Mouse (Mus musculus): ENCODE measurements around the gene Sfrp2. TPM values are rescaled to one million over a fixed set of nuclear protein-coding genes. Genes with fewer than 3 reads are reported as not detected.
A peak's percentile ranks its signal among the peaks of the same experiment; 100 is the strongest.

The Sfrp2 gene
- polyA plus RNA-seq, 1 experiment from 2014 or later, result 83.2 TPM

GRCm38 (mm10) chr3:83747895-83748294 lies 18.2 kb upstream of the Sfrp2 start:
- WGBS, result 83% methylated on average over 5 of the region's 5 CpGs
- H3K4me3 ChIP-seq (ENCODE audit: low read length), result no peak overlapping the region
- no peak for ATAC-seq (ENCODE audit: low read depth)
- H3K27ac ChIP-seq (ENCODE audit: low read length), result no peak overlapping the region
- H3K4me2 ChIP-seq (ENCODE audit: low read depth, low read length), result no peak overlapping the region
- H3K9ac ChIP-seq (ENCODE audit: low read length), result no peak overlapping the region
- H3K36me3 ChIP-seq (ENCODE audit: control insufficient read depth, insufficient read depth, low read length), result no peaks in the 10 kb centered on the region
- H3K9me3 ChIP-seq (ENCODE audit: control insufficient read depth, low read length), result no peaks in the 10 kb centered on the region
- no peaks in the 10 kb centered on the region for H3K4me1 ChIP-seq (replicated peaks; ENCODE audit: control insufficient read depth, insufficient read depth, low read length)
- no peaks in the 10 kb centered on the region for H3K27me3 ChIP-seq (ENCODE audit: control insufficient read depth, insufficient read depth, low read depth, low read length)

- WGBS, result 45% methylated on average over 2 of the region's 2 CpGs
- H3K36me3 ChIP-seq (ENCODE audit: control insufficient read depth, insufficient read depth, low read length), result no peaks in the 10 kb centered on the region
- H3K27me3 ChIP-seq (ENCODE audit: control insufficient read depth, insufficient read depth, low read depth, low read length), result no peaks in the 10 kb centered on the region
- H3K9ac ChIP-seq (ENCODE audit: low read length), result no peak overlapping the region
- H3K27ac ChIP-seq (ENCODE audit: low read length), result no peak overlapping the region
- H3K4me2 ChIP-seq (ENCODE audit: low read depth, low read length), result no peak overlapping the region
- H3K4me3 ChIP-seq (ENCODE audit: low read length), result no peak overlapping the region
- H3K9me3 ChIP-seq (ENCODE audit: control insufficient read depth, low read length), result no peaks in the 10 kb centered on the region
- no peak for ATAC-seq (ENCODE audit: low read depth)
- H3K4me1 ChIP-seq (replicated peaks; ENCODE audit: control insufficient read depth, insufficient read depth, low read length), result no peaks in the 10 kb centered on the region
These were observed 14.5 kb upstream of the Sfrp2 start for GRCm38 (mm10) chr3:83751625-83752024.

- Histone ChIP-seq H3K9me3 (ENCODE audit: control insufficient read depth, low read length) (no peaks in the 10 kb centered on the region; the same call in 1 of the 2 replicates), H3K4me3 (ENCODE audit: low read length) (no peak overlapping the region), H3K4me2 (ENCODE audit: low read depth, low read length) (no peak overlapping the region), H3K36me3 (ENCODE audit: control insufficient read depth, insufficient read depth, low read length) (no peaks in the 10 kb centered on the region), H3K27ac (ENCODE audit: low read length) (no peak overlapping the region), H3K4me1 (replicated peaks; ENCODE audit: control insufficient read depth, insufficient read depth, low read length) (no peaks in the 10 kb centered on the region), H3K27me3 (ENCODE audit: control insufficient read depth, insufficient read depth, low read depth, low read length) (no peaks in the 10 kb centered on the region), H3K9ac (ENCODE audit: low read length) (no peak overlapping the region)
- ATAC-seq (ENCODE audit: low read depth), result no peak
- 85% methylated on average over 5 of the region's 5 CpGs for WGBS
These were observed 13.9 kb upstream of the Sfrp2 start for GRCm38 (mm10) chr3:83752196-83752595.

GRCm38 (mm10) chr3:83755043-83755635 lies 11.0 kb upstream of the Sfrp2 start:
- no peaks in the 10 kb centered on the region for H3K27me3 ChIP-seq (ENCODE audit: control insufficient read depth, insufficient read depth, low read depth, low read length)
- WGBS, result 63% methylated on average over 15 of the region's 15 CpGs
- no peak overlapping the region for H3K9ac ChIP-seq (ENCODE audit: low read length)
- H3K4me3 ChIP-seq (ENCODE audit: low read length), result no peak overlapping the region
- H3K4me1 ChIP-seq (replicated peaks; ENCODE audit: control insufficient read depth, insufficient read depth, low read length), result no peaks in the 10 kb centered on the region
- no peak overlapping the region for H3K27ac ChIP-seq (ENCODE audit: low read length)
- H3K36me3 ChIP-seq (ENCODE audit: control insufficient read depth, insufficient read depth, low read length), result no peaks in the 10 kb centered on the region
- no peak for ATAC-seq (ENCODE audit: low read depth)
- H3K4me2 ChIP-seq (ENCODE audit: low read depth, low read length), result no peak overlapping the region
- no peaks in the 10 kb centered on the region; the same call in 1 of the 2 replicates for H3K9me3 ChIP-seq (ENCODE audit: control insufficient read depth, low read length)

GRCm38 (mm10) chr3:83755666-83756065 lies 10.5 kb upstream of the Sfrp2 start:
- ATAC-seq (ENCODE audit: low read depth), result no peak
- Histone ChIP-seq H3K4me2 (ENCODE audit: low read depth, low read length) (no peak overlapping the region), H3K27me3 (ENCODE audit: control insufficient read depth, insufficient read depth, low read depth, low read length) (no peaks in the 10 kb centered on the region), H3K36me3 (ENCODE audit: control insufficient read depth, insufficient read depth, low read length) (no peaks in the 10 kb centered on the region), H3K4me1 (replicated peaks; ENCODE audit: control insufficient read depth, insufficient read depth, low read length) (no peaks in the 10 kb centered on the region), H3K4me3 (ENCODE audit: low read length) (no peak overlapping the region), H3K9me3 (ENCODE audit: control insufficient read depth, low read length) (no peaks in the 10 kb centered on the region; the same call in 1 of the 2 replicates), H3K9ac (ENCODE audit: low read length) (no peak overlapping the region), H3K27ac (ENCODE audit: low read length) (no peak overlapping the region)
- WGBS, result 55% methylated on average over 6 of the region's 6 CpGs

GRCm38 (mm10) chr3:83762361-83762760 lies 3.8 kb upstream of the Sfrp2 start:
- Histone ChIP-seq H3K36me3 (ENCODE audit: control insufficient read depth, insufficient read depth, low read length) (no peaks in the 10 kb centered on the region), H3K27me3 (ENCODE audit: control insufficient read depth, insufficient read depth, low read depth, low read length) (peaks cover 18% of the 10 kb centered on the region), H3K9ac (ENCODE audit: low read length) (no peak overlapping the region), H3K4me2 (ENCODE audit: low read depth, low read length) (no peak overlapping the region), H3K4me3 (ENCODE audit: low read length) (no peak overlapping the region), H3K4me1 (replicated peaks; ENCODE audit: control insufficient read depth, insufficient read depth, low read length) (peaks cover 11% of the 10 kb centered on the region), H3K27ac (ENCODE audit: low read length) (no peak overlapping the region), H3K9me3 (ENCODE audit: control insufficient read depth, low read length) (no peaks in the 10 kb centered on the region)
- no peak for ATAC-seq (ENCODE audit: low read depth)
- WGBS, result 59% methylated on average over 10 of the region's 10 CpGs

- WGBS, result 7% methylated on average over 40 of the region's 40 CpGs
- Histone ChIP-seq H3K36me3 (ENCODE audit: control insufficient read depth, insufficient read depth, low read length) (no peaks in the 10 kb centered on the region), H3K4me1 (replicated peaks; ENCODE audit: control insufficient read depth, insufficient read depth, low read length) (peaks cover 11% of the 10 kb centered on the region), H3K4me2 (ENCODE audit: low read depth, low read length) (peak overlapping the region; percentile 73), H3K4me3 (ENCODE audit: low read length) (peak overlapping the region; percentile 42), H3K9me3 (ENCODE audit: control insufficient read depth, low read length) (no peaks in the 10 kb centered on the region), H3K9ac (ENCODE audit: low read length) (peak overlapping the region; percentile 53), H3K27me3 (ENCODE audit: control insufficient read depth, insufficient read depth, low read depth, low read length) (peaks cover 23% of the 10 kb centered on the region), H3K27ac (ENCODE audit: low read length) (no peak overlapping the region)
- ATAC-seq (ENCODE audit: low read depth), result peak; percentile 76
These were observed 2.3 kb upstream of the Sfrp2 start for GRCm38 (mm10) chr3:83763551-83764548.

- H3K27me3 ChIP-seq (ENCODE audit: control insufficient read depth, insufficient read depth, low read depth, low read length), result peaks cover 29% of the 10 kb centered on the region
- peaks cover 11% of the 10 kb centered on the region for H3K4me1 ChIP-seq (replicated peaks; ENCODE audit: control insufficient read depth, insufficient read depth, low read length)
- H3K4me3 ChIP-seq (ENCODE audit: low read length), result peak overlapping the region; percentile 58
- peak overlapping the region; percentile 75 for H3K4me2 ChIP-seq (ENCODE audit: low read depth, low read length)
- H3K9ac ChIP-seq (ENCODE audit: low read length), result peak overlapping the region; percentile 68
- H3K9me3 ChIP-seq (ENCODE audit: control insufficient read depth, low read length), result no peaks in the 10 kb centered on the region
- under 1% methylated on average over 25 of the region's 25 CpGs for whole genome bisulfite sequencing
- no peak overlapping the region for H3K27ac ChIP-seq (ENCODE audit: low read length)
- no peak for ATAC-seq (ENCODE audit: low read depth)
- H3K36me3 ChIP-seq (ENCODE audit: control insufficient read depth, insufficient read depth, low read length), result no peaks in the 10 kb centered on the region
These were observed 577 bp downstream of the Sfrp2 start for GRCm38 (mm10) chr3:83766726-83767070.

GRCm38 (mm10) chr3:83767121-83767520 lies 1.0 kb downstream of the Sfrp2 start:
- ATAC-seq (ENCODE audit: low read depth), result no peak
- no peak overlapping the region for H3K27ac ChIP-seq (ENCODE audit: low read length)

More at GRCm38 (mm10) chr3:83767121-83767520, 1.0 kb downstream of the Sfrp2 start:
- Histone ChIP-seq H3K4me1 (replicated peaks; ENCODE audit: control insufficient read depth, insufficient read depth, low read length) (peaks cover 11% of the 10 kb centered on the region), H3K4me3 (ENCODE audit: low read length) (peak overlapping the region; percentile 58), H3K27me3 (ENCODE audit: control insufficient read depth, insufficient read depth, low read depth, low read length) (peaks cover 29% of the 10 kb centered on the region), H3K9me3 (ENCODE audit: control insufficient read depth, low read length) (no peaks in the 10 kb centered on the region), H3K4me2 (ENCODE audit: low read depth, low read length) (peak overlapping the region; percentile 75), H3K36me3 (ENCODE audit: control insufficient read depth, insufficient read depth, low read length) (no peaks in the 10 kb centered on the region), H3K9ac (ENCODE audit: low read length) (peak overlapping the region; percentile 68)
- 7% methylated on average over 10 of the region's 10 CpGs for WGBS
